Mouse (Mus musculus): ENCODE measurements around the gene Zcchc3.

Zcchc3 gene

GRCm38 (mm10) chr2:152409781-152410180, 5.0 kb downstream of the Zcchc3 start:
- DNase-seq (ENCODE audit: low spot score) = no peak

GRCm38 (mm10) chr2:152406126-152406525, 8.7 kb downstream of the Zcchc3 start:
- DNase-seq (ENCODE audit: low spot score) = peak; percentile 72

- DNase-seq (ENCODE audit: low spot score) = no peak
These were observed 15.7 kb downstream of the Zcchc3 start for GRCm38 (mm10) chr2:152399122-152399542.

- DNase-seq (ENCODE audit: low spot score) = peak; percentile 85
These were observed 16.1 kb downstream of the Zcchc3 start for GRCm38 (mm10) chr2:152398691-152399090.

GRCm38 (mm10) chr2:152397680-152398435, 17.0 kb downstream of the Zcchc3 start, which contains the start of gene Sox12:
Gene Sox12, minus strand, starts transcription at chr2:152398063.
- peak; percentile 89 for DNase-seq (ENCODE audit: low spot score)

- DNase-seq (ENCODE audit: low spot score) = peak; percentile 56
These were observed 17.7 kb downstream of the Zcchc3 start for GRCm38 (mm10) chr2:152397004-152397589.

GRCm38 (mm10) chr2:152396110-152397003, 18.5 kb downstream of the Zcchc3 start:
- peak; percentile 56 for DNase-seq (ENCODE audit: low spot score)

GRCm38 (mm10) chr2:152395271-152395920, 19.4 kb downstream of the Zcchc3 start:
- DNase-seq (ENCODE audit: low spot score) = no peak

GRCm38 (mm10) chr2:152393225-152394017, 21.4 kb downstream of the Zcchc3 start:
- no peak for DNase-seq (ENCODE audit: low spot score)

GRCm38 (mm10) chr2:152392786-152393185, 22.0 kb downstream of the Zcchc3 start:
- peak; percentile 45 for DNase-seq (ENCODE audit: low spot score)

GRCm38 (mm10) chr2:152384191-152384590, 30.6 kb downstream of the Zcchc3 start:
- DNase-seq (ENCODE audit: low spot score) = no peak

GRCm38 (mm10) chr2:152376345-152376741, 38.5 kb downstream of the Zcchc3 start, which contains the start of gene Nrsn2:
Gene Nrsn2, minus strand, starts transcription at chr2:152376638.
- no peak for DNase-seq (ENCODE audit: low spot score)

- DNase-seq (ENCODE audit: low spot score) = no peak
These were observed 39.0 kb downstream of the Zcchc3 start for GRCm38 (mm10) chr2:152375652-152376344.

GRCm38 (mm10) chr2:152373547-152373946, 41.3 kb downstream of the Zcchc3 start:
- no peak for DNase-seq (ENCODE audit: low spot score)

- no peak for DNase-seq (ENCODE audit: low spot score)
These were observed 42.2 kb downstream of the Zcchc3 start for GRCm38 (mm10) chr2:152372661-152373060.

- peak; percentile 75 for DNase-seq (ENCODE audit: low spot score)
These were observed 42.7 kb downstream of the Zcchc3 start for GRCm38 (mm10) chr2:152372104-152372503.

- DNase-seq (ENCODE audit: low spot score) = peak; percentile 70
These were observed 46.2 kb downstream of the Zcchc3 start for GRCm38 (mm10) chr2:152368532-152369140.

- DNase-seq (ENCODE audit: low spot score) = no peak
These were observed 46.9 kb downstream of the Zcchc3 start for GRCm38 (mm10) chr2:152367917-152368316.

- peak; percentile 67 for DNase-seq (ENCODE audit: low spot score)
These were observed 51.3 kb downstream of the Zcchc3 start for GRCm38 (mm10) chr2:152363245-152364147.

Data from T-cell, adult 2 months (primary cell).